Mouse (Mus musculus) kidney, embryonic 16.5 days (tissue): Measurements from ENCODE around the gene Spg11. TPM values are rescaled to one million over a fixed set of nuclear protein-coding genes. Genes with fewer than 3 reads are reported as not detected.
A peak's percentile ranks its signal among the peaks of the same experiment; 100 is the strongest.

Experiments used
- ATAC-seq: fragments of 200-750 bp; cut with Nextera tagmentation; 2 replicates; pipeline ENCODE4 v1.8.0; 2017; ENCODE audit warnings: moderate TSS enrichment; ENCODE audit not compliant: low FRiP score, low TSS enrichment
- H3K27ac ChIP-seq: fragments of 300-500 bp; sonication (generic); 2 replicates; pipeline ENCODE4 v1.5.1; 2014; ENCODE audit warnings: low read length
- H3K27me3 ChIP-seq: fragments of 300-500 bp; sonication (generic); 2 replicates; pipeline ENCODE4 v1.6.1; 2014; ENCODE audit warnings: low read length, control low read depth, mixed read lengths; ENCODE audit not compliant: insufficient read depth
- H3K36me3 ChIP-seq: fragments of 300-500 bp; sonication (generic); 2 replicates; pipeline ENCODE4 v1.6.1; 2014; ENCODE audit warnings: low read length, control low read depth, mixed read lengths; ENCODE audit not compliant: insufficient read depth
- H3K4me1 ChIP-seq: fragments of 300-500 bp; sonication (generic); 2 replicates; pipeline ENCODE4 v1.6.1; 2014; ENCODE audit warnings: low read length, control low read depth, mixed read lengths; ENCODE audit not compliant: insufficient read depth
- H3K4me2 ChIP-seq: fragments of 300-500 bp; sonication (generic); replicated peaks from 2 replicates; pipeline ENCODE4 v1.6.1; 2014; ENCODE audit warnings: low read depth, low read length
- H3K4me3 ChIP-seq: fragments of 300-500 bp; sonication (generic); 2 replicates; pipeline ENCODE4 v1.5.1; 2014; ENCODE audit warnings: mild to moderate bottlenecking, low read length
- H3K9ac ChIP-seq: fragments of 300-500 bp; sonication (generic); replicated peaks from 2 replicates; pipeline ENCODE4 v1.6.1; 2014; ENCODE audit warnings: low read length
- H3K9me3 ChIP-seq: fragments of 300-500 bp; sonication (generic); 2 replicates; pipeline ENCODE4 v1.6.1; 2016; ENCODE audit warnings: low read length, control low read depth
- WGBS: fragments of 180-500 bp; shearing (Covaris S2); extraction: QIAGEN DNeasy Blood & Tissue Kit; methylation state at CpG from one replicate; pipeline ENCODE4 v1.1.7; 2014; 5-methylcytosine and 5-hydroxymethylcytosine counted together
- polyA plus RNA-seq: library from polyadenylated mRNA; unstranded; fragments of >200 nt; fragmentation: Nextera tagmentation; extraction: Ambion mirVana; gene quantifications from 2 replicates; pipeline ENCODE4 v1.2.1, GENCODE M21; 2015

The Spg11 gene
- polyA plus RNA-seq, 1 experiment from 2014 or later, result 8.8 TPM

DNA sequence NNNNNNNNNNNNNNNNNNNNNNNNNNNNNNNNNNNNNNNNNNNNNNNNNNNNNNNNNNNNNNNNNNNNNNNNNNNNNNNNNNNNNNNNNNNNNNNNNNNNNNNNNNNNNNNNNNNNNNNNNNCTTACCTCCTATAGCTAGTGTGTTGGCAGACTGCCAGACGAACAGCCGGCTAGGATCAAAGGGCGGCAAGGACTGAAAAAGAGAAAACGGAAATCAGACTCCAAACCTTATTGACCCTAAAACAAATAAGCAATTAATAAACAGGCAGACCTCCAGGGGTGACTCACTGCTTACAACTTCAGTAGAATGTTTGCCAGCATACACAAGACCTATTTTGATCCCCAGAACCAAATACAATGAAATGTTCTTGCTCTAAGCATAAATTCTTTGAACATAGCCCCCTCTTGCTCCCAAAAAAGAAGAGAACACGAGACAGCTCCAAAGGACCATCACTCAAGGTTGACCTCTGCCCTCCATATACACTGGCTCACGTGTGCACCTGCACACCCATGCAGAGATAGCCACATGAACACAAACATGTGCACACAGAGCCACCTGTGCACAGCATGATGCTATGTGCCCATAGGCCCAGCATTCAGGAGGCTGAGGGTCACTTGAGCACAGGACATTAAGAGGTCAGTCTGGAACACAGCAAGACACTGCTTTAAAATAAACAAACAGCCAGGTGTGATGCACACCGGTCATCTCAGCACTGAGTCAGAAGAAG, 36.3 kb downstream of the Spg11 start:
- no peaks in the 10 kb centered on the region for H3K27me3 ChIP-seq
- no peaks in the 10 kb centered on the region for H3K9me3 ChIP-seq
- peaks cover 7% of the 10 kb centered on the region for H3K4me1 ChIP-seq
- H3K36me3 ChIP-seq, result peaks cover 18% of the 10 kb centered on the region
- no peak overlapping the region for H3K9ac ChIP-seq
- H3K4me3 ChIP-seq, result no peak overlapping the region
- WGBS, result 25% methylated on average over 7 of the region's 7 CpGs
- ATAC-seq, result 0 out of 2 replicates have a peak, but pooled peaks have one; percentile 54
- no peak overlapping the region for H3K27ac ChIP-seq
- H3K4me2 ChIP-seq, result no peak overlapping the region

DNA sequence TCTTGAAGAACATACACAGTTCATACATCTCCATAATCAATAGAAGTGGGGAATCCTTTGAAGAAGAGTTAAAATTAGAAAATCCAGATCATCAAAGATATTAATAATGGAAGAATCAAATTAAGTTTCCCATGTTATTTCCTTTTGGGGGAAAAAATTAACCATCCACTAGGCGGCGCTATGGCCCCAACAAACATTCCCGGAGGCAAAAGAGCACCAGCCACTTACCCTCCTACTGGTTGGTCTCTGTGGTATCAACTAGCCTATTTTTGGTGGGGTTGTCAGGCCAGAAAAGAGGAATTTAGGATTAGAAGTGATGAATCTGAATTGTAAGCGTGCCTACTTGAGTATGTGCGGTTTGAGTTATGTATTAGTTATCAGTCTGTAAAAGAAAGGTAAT, 48.3 kb downstream of the Spg11 start:
- no peaks in the 10 kb centered on the region for H3K4me1 ChIP-seq
- no peaks in the 10 kb centered on the region for H3K9me3 ChIP-seq
- no peak overlapping the region for H3K9ac ChIP-seq
- H3K36me3 ChIP-seq, result peaks cover 27% of the 10 kb centered on the region; the same call in 1 of the 2 replicates
- WGBS, result 41% methylated on average over 5 of the region's 5 CpGs
- ATAC-seq, result no peak
- H3K4me3 ChIP-seq, result no peak overlapping the region
- H3K4me2 ChIP-seq, result no peak overlapping the region
- no peaks in the 10 kb centered on the region for H3K27me3 ChIP-seq
- H3K27ac ChIP-seq, result no peak overlapping the region

DNA sequence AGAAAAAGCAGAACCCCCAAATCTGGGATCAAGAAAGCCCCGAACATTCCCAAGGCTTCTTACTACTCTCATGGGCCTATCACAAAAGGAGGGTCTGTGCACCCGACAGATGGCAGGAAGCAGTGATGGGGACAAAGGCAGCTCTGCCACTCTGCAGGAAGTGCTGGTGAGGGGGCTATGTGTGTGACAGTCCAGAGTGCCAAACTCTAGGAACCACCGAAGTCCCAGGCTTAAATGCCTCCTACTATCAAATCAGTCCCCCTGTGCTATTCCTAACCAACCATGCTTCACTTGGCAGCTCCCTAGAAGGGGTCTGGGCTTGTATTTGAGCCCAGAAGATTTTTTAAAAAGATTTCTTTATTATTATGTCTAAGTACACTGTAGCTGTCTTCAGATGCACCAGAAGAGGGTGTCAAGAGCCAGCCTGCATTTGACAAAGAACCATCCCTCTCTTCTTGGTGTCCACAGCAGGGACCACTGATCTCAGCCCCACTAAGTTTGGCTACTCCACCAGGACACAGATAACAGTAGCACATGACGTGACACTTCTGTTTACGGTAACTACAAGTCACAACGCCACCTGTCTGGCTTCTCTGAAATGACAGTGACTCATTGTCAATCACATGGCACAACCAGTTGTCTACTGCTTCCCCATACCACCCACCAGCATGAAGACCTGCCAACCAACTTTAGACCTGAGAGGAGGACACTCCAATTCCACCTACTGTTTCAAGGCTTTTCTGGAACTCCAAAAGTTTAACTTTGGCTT, 48.9 kb downstream of the Spg11 start:
- Histone ChIP-seq H3K4me1 (no peaks in the 10 kb centered on the region), H3K9ac (no peak overlapping the region), H3K27ac (no peak overlapping the region), H3K9me3 (no peaks in the 10 kb centered on the region), H3K4me2 (no peak overlapping the region), H3K4me3 (no peak overlapping the region), H3K27me3 (no peaks in the 10 kb centered on the region), H3K36me3 (peaks cover 28% of the 10 kb centered on the region; the same call in 1 of the 2 replicates)
- 90% methylated on average over 6 of the region's 6 CpGs for WGBS
- ATAC-seq, result no peak

DNA sequence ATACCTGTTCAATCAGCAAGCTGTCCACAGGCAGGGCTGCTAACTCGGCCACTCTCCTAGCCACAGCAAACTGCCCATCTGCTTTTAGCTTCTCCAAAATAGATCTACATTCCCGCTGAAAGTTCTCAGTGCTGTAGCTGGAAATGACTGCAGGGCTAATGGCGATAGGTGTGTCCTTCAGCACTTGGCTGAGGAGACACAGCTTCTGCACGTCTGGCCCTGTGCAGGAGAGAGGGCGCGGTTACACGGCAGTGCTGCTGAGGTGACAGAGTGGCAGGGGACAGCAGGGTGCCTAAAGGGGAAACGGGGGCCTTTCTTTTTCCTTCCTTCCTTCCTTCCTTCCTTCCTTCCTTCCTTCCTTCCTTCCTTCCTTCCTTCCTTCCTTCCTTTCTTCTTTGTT, 51.9 kb downstream of the Spg11 start:
- H3K27ac ChIP-seq, result no peak overlapping the region
- no peak overlapping the region for H3K9ac ChIP-seq
- no peaks in the 10 kb centered on the region for H3K27me3 ChIP-seq
- no peak overlapping the region for H3K4me2 ChIP-seq
- H3K36me3 ChIP-seq, result peaks cover 17% of the 10 kb centered on the region; the same call in 1 of the 2 replicates
- 50% methylated on average over 8 of the region's 8 CpGs for WGBS
- no peak overlapping the region for H3K4me3 ChIP-seq
- ATAC-seq, result no peak
- H3K4me1 ChIP-seq, result no peaks in the 10 kb centered on the region
- H3K9me3 ChIP-seq, result no peaks in the 10 kb centered on the region

DNA sequence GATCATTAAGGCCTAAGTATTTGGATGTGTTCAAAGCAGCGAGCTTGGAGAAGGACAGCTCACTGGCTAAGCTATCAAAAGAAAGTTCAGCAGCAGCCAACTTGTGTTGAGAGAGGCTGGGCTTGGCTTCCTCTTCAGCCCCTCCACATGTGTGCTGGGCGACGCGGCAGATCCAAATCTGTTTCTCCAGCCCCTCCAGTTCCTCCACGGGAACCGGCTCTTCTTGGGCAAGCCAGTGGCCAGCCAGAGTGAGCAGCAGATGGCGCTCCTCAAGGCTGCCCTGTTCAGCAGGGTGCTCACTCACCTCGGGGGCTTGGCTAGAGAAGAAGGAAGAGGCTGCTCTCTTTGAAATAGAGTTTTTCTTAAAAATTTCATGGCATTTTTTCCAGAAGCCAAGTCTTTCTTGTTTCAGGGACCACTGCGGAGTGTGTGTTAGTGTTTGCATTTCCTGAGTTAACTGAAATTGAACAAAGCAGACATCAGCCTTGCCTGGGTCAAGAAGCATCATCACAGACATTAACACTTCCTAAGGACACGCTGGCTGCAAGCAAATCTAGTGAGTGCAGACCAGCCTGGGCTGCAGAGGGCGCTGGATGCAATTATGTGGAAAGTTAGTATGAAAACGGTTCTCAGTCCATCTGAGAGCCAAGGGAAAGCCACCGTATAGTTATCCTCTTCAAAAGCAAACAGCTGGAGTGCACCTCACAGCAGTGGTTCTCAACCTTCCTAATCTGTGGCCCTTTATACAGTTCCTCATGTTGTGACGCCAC, 52.8 kb downstream of the Spg11 start:
- H3K9me3 ChIP-seq, result no peaks in the 10 kb centered on the region
- H3K4me2 ChIP-seq, result no peak overlapping the region
- no peak overlapping the region for H3K27ac ChIP-seq
- H3K36me3 ChIP-seq, result peaks cover 16% of the 10 kb centered on the region; the same call in 1 of the 2 replicates
- 51% methylated on average over 14 of the region's 14 CpGs for WGBS
- no peak for ATAC-seq
- no peaks in the 10 kb centered on the region for H3K27me3 ChIP-seq
- no peaks in the 10 kb centered on the region for H3K4me1 ChIP-seq
- no peak overlapping the region for H3K4me3 ChIP-seq
- H3K9ac ChIP-seq, result no peak overlapping the region

DNA sequence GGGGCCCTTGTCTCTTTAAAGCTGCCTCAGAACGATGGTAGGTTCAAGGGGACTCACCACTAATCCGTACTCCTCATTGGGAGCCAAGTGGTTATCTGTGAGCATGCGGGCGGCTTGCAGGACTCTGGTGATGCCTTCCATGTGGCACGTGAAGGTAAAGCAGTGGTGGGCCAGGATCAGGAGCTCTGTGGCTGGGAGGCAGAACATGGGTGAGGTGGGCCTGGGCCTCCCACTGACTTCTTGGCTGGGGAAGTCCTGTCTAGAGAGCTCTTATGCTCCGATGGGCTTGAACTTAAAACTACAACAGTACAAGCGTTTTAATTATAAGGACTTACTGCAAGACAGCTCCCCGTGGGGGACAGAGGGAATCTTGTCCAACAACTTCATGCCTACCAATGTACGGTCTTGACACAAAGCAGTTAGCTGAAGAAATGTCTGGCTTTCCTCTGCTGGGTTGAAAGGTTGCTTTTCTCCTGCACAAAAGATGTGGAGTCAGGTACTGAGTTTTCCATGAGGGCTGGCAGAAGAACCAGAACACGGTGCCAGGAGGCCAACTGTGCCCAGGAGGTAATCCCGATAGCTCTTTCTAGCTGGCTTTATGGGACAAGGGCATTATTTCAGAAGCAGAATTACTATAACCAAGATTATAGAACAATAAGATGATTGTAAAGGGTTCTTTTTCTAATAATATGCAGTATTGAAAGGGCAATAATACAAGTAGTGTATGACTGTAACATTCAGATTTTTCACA, 58.6 kb downstream of the Spg11 start:
- no peak overlapping the region for H3K27ac ChIP-seq
- H3K27me3 ChIP-seq, result no peaks in the 10 kb centered on the region
- H3K9ac ChIP-seq, result no peak overlapping the region
- no peaks in the 10 kb centered on the region for H3K9me3 ChIP-seq
- no peaks in the 10 kb centered on the region for H3K4me1 ChIP-seq
- peaks cover 26% of the 10 kb centered on the region for H3K36me3 ChIP-seq
- no peak overlapping the region for H3K4me2 ChIP-seq
- WGBS, result 95% methylated on average over 11 of the region's 11 CpGs
- no peak for ATAC-seq
- H3K4me3 ChIP-seq, result no peak overlapping the region

DNA sequence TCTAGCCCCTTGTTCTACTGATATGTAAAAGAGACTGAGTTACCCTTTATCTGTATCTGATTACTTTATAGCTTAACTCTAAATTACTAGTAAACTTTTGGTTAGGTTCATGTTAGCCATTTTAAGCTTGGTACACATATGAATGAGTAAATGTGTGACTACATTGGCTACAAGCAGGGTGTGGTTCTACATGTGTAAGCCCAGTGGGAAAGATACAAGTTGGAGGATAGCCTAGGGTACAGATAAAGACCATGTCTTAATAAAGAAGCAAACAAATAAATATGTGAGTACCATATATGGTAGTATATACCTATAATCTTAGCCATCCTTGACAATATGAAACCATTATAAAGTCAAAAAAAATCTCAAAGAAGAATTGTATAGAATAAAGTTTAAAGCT, 74.3 kb downstream of the Spg11 start:
- ATAC-seq, result no peak
- Histone ChIP-seq H3K9ac (no peak overlapping the region), H3K4me3 (no peak overlapping the region), H3K9me3 (no peaks in the 10 kb centered on the region), H3K36me3 (peaks cover 12% of the 10 kb centered on the region), H3K4me2 (no peak overlapping the region), H3K4me1 (no peaks in the 10 kb centered on the region), H3K27me3 (no peaks in the 10 kb centered on the region), H3K27ac (no peak overlapping the region)

DNA sequence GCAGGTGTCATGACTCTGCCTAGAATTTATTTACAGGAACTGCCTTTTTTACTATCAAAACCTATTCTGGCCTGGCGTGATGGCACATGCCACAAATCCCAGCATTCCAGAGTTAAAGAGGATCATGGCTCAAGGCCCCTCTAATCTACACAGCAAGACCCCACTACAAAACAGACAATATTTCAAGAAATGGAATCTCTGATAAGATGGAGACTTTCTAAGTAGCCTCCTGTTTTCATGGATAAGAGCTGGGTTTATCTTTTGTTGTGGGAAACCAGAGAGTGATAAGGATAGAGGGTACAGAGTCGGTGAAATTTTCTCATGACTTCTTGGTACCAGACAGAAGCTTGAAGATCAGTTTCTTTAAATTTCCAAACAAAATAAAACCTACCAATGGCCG, 82.1 kb downstream of the Spg11 start:
- H3K9me3 ChIP-seq, result no peaks in the 10 kb centered on the region
- no peak overlapping the region for H3K27ac ChIP-seq
- no peaks in the 10 kb centered on the region for H3K27me3 ChIP-seq
- no peak overlapping the region for H3K9ac ChIP-seq
- peaks cover 8% of the 10 kb centered on the region; the same call in 1 of the 2 replicates for H3K36me3 ChIP-seq
- no peaks in the 10 kb centered on the region for H3K4me1 ChIP-seq
- no peak overlapping the region for H3K4me3 ChIP-seq
- no peak overlapping the region for H3K4me2 ChIP-seq
- ATAC-seq, result no peak
- WGBS, result 94% methylated on average over 3 of the region's 3 CpGs

DNA sequence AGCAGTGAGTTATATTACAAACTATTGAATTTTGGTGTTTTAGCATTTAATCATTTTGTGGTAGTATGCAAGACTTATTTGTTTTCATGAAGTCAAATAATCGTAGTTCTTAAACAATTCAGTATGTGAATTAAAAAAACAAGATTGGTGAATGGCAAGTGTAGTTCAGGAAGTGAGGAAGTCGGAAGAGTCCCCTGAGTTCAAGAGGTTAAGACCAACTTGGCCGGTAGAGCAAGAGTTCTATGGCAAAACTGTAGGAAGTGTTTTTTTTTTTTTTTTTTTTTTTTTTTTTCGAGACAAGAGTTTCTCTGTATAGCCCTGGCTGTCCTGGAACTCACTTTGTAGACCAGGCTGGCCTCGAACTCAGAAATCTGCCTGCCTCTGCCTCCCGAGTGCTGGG, 86.2 kb downstream of the Spg11 start:
- no peak overlapping the region for H3K4me3 ChIP-seq
- no peak overlapping the region for H3K9ac ChIP-seq
- no peak for ATAC-seq
- H3K4me1 ChIP-seq, result peaks cover 15% of the 10 kb centered on the region
- H3K27me3 ChIP-seq, result no peaks in the 10 kb centered on the region
- H3K4me2 ChIP-seq, result no peak overlapping the region
- no peaks in the 10 kb centered on the region for H3K9me3 ChIP-seq
- peaks cover 8% of the 10 kb centered on the region; the same call in 1 of the 2 replicates for H3K36me3 ChIP-seq
- H3K27ac ChIP-seq, result no peak overlapping the region
- 73% methylated on average over 5 of the region's 6 CpGs for WGBS
